Mouse (Mus musculus) layer of hippocampus, postnatal 25 days (tissue): ENCODE measurements at regions not wholly inside any gene's neighbourhood (a gene's known extent, or its start where the extent isn't known, plus 50 kb on each side); places are given as distances from the start of the nearest gene placed in this dataset.

Experiments
- DNase-seq, 2 experiments: peaks; one replicate each; pipeline ENCODE4 v3.0.0; 2022; ENCODE audit warnings: mixed read lengths in 2 of 2, low spot score in 1 of 2; ENCODE audit errors: extremely low spot score in 1 of 2

DNA sequence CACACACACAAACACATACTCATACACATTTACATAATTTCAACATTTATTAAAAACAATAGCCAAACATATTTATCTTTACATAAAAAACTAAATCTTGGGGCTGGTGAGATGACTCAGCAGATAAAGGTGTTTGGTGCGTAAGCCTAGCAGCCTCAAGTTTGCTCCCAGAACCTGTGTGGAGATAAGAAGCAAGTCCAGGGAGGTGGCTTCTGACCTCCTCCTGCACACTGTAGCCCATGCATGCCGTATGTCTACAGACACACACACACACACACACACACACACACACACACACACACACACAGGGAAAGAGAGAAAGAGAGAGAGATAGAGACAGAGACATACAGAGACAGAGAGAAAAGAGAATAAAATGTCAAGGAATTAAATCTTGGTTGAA lies 401.1 kb downstream of the Klf5 start:
- no peak for DNase-seq

DNA sequence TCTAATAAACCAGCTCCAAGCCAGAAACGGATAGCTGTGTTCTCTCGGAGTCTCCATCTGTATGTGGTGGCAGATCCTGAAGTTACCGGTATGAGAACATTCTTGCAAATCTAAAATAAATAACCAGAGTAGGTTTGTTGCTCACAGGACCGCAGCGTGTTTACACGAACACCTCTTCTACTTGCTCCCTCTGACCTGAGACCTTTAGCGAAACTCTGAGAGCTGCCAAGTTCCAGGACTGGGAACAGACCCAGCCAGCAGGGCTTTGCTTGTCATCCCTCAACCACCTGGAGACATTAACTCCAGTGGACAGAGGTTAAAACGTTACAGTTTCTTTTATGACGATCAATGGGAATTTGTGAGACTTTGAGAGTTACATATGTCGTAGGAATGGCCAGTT lies 407.5 kb downstream of the Klf5 start:
- DNase-seq: no peak

DNA sequence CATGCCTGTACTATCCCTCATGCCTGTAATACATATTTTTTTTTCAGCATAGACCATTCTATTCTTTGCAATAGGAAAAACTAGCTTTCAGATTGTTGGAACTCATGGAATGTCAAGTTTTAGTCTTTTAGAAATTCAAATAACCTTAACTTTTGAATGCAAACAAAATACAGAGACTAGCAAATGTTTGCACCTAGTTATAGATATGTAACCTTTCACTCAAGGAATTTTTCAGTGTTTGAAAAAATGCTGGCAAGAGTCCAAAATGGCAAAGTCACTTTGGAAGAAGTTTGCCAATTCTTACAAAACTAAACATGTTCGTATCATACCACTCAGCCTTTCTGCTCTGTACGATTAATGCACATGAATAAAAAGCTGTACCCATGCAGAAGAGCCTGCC lies 409.6 kb downstream of the Klf5 start:
- DNase-seq: no peak

DNA sequence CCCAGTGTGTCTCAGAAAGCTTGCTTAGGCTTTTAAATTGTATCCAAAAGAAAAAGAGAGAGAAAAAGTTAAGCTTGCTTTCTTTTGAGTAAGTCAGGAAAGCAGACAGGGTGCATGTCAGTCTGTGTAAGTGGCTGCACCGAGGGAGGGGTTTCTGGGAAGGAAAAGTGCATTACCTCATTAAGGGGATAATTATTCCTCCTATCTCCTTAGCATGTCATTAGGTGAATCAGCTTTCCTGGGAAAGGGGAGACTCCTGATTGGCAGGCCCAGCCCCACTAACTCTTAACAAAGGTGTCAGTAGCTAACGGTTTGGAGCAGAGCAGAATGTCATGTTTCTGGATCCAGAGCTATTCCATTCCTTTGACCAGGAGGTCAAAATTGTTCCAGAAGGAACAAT lies 411.3 kb downstream of the Klf5 start:
- no peak for DNase-seq

DNA sequence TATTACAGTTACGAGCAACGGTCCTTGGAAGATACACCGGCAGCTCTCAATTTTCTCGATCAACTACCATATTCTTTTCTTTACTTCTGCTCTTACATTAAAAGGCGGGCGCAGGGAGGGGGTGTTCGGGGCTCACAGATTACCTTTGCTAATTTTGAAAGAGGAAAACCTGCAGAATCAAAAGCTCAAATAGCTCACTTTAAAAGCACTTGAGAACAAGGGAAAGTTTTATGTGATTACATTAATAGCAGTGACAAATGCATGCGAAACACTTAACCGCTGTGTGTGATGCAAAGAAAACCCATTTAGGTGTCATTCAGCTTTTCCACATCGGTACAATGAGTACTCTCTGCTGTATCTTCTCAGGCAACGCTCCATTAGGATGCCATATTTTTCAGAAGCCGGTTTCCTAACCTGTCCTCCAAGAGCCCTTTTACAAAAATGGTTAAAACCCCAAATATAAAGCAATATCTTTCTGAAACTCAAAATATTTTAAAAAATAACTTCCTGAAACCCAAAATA lies 412.2 kb downstream of the Klf5 start:
- DNase-seq: no peak

DNA sequence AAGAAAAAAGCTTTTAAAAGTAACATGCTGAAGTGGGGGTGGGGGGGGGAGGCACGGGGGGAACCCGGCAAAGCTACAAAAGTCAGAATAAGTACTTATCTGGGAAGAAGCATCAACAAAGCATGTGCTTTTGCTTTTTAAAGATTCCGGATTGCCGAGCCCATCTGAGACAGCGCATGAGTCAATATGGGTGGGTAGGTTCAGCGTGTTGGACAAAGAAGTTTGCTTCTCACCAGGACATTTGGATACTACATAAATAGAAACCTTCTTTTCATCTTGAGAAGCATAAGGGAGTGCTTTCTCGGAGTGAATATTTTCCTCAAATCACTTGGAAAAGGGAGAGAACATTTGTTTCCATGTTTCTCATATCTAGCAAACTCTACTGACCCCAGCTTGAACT lies 414.1 kb downstream of the Klf5 start:
- no peak for DNase-seq

DNA sequence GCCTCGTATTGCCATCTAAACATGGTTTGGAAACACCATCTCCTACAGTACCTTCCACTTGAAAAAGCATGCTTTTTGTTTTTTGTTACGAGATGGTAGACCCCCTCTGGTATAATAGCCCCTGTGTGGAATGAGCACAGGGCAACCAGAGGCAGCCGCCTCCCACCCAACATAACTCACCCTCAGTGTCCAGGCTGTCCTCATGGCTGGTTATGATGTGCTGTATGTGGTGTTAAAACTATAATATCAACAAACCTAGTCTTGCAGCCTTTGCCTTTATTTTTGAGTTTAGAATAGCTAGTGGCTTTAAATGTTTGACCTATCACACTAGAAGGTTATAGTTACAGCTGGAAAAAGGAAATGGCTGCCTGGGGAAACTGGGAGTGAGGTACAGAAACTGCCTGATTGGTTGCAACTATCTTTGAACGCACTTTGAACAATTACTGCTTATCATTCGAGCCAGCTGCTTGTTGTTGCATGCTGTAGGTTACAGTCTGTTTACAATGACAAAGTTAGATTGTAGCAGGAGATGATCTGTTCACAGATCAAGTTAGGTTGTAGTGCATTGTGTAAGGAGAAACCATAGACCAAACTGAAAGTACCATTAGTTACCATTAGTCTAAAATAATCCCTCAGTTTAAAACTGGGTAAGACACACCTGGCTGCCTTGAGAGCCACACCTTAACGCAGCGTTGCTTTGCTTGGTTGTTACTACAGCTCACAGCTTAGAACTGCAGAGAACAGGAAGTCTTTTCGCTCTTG lies 414.8 kb downstream of the Klf5 start:
- DNase-seq: no peak

DNA sequence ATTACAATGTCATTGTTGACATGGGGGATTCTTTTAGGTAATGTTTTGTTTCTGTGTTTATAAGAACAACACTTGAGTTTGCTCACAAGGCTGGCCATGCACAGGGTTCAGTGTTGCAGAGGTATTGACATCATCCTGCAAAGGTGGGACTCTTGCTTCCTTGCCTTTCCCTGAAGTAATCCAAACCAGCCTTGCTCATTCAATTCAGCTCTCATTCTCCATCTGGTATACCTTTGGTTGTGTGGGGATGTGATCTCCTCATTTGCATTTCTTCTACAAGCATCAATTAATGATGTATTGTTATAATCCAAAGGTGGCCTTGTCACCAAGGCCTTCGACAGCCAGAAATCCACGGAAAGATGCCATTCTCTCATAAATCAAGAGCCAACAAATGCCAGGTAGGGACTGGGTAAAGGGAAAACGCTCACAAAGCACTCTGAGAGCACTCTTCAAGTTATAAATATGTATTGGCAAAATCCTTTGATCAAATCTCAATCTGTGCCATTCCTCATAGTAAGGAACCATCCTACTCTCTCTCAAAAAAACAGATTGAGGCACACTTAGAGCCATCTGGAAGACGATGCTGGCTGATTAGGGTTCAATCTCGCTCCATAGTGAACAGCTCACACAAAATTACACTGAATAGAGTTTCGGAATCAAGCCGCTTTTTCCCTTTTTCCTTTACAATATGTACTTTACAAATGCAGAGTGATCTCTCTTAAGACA lies 435.1 kb downstream of the Klf5 start:
- DNase-seq: no peak

DNA sequence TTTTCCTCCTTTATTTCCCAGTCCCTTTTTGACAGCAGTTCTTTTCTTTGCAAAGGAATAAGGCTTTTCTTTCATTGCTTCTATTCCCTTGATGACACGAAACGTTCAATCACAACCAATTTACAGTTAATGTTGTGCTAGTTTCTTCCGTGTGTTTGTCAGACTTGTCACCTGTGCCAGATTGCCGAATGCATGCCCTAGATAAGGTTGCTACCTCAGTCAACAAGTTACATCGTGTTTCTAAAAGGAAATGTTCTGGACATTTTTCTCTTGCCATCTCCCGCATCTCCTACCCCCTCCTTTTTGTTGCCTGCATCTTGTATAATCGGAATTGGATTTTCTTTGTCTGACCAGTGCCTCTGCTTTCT lies 435.7 kb downstream of the Klf5 start:
- DNase-seq: no peak

DNA sequence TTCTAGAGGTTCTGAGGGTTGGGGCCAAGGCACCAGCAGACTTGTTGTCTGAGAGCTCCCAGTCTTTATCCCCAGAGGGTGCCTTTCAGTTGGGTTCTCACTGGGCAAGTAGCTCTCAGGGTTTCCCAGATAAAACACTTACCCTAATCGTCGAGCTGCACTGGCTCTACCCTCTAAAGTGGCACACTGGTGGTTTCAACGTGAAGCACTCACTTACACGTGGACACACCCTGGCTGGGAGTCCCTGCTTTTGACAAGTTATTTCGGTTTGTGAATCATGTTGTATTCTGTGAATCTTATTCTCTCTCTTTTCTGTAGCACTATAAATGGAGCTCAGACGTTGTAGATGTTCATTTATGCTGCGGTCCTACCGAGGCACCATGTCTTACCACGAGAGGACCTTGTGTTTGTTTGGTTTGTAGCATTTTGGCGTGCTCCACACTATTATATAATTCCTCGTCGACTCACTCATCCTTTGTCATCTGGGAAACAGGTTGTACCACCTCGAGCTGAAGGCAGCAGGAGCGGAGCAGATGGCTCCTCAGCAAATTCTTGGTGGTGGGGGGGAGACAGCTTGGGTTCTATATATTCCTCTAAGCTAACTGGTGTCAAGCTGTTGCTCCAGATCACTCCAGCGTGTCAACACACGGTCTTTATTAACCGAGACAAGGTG lies 445.3 kb downstream of the Klf5 start:
- DNase-seq: no peak

DNA sequence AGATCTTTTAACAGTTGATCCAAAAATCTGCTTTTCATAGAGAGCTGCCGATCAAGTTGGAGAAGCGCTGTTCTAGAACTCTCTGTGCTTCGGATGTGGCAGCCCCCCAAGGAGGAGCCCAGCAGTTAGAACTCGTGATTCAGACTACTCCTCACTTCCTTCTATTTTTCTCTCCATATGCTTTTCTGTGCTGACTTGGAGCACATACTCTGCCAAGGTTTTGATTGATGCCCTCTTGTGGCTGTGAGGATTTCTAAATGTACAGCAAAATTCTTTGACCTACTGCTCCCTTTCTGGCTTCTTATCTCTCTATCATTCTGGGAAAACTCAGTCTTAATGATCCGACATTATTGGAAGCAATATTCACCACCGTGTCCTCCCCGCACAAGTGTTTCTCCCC lies 446.7 kb downstream of the Klf5 start:
- DNase-seq: no peak

DNA sequence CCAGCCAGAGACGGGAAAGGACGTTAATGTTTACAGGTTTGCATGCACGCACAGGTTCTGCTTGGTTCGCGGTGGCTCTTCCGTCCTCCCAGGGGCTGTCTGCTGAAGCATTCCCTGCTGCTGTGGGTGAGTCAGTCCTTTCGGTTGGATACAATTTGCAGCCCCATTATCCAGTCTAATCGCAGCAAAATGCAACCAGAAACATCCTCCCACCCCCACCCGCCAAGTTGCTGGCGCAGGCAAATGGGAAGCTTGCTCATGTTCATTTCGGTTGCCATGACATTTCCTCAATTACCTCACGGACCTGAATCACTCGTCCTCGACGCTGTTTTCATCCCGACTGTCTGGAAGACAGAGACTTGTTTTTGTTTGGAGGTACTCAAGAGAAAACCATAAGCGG lies 449.7 kb downstream of the Klf5 start:
- DNase-seq: no peak

DNA sequence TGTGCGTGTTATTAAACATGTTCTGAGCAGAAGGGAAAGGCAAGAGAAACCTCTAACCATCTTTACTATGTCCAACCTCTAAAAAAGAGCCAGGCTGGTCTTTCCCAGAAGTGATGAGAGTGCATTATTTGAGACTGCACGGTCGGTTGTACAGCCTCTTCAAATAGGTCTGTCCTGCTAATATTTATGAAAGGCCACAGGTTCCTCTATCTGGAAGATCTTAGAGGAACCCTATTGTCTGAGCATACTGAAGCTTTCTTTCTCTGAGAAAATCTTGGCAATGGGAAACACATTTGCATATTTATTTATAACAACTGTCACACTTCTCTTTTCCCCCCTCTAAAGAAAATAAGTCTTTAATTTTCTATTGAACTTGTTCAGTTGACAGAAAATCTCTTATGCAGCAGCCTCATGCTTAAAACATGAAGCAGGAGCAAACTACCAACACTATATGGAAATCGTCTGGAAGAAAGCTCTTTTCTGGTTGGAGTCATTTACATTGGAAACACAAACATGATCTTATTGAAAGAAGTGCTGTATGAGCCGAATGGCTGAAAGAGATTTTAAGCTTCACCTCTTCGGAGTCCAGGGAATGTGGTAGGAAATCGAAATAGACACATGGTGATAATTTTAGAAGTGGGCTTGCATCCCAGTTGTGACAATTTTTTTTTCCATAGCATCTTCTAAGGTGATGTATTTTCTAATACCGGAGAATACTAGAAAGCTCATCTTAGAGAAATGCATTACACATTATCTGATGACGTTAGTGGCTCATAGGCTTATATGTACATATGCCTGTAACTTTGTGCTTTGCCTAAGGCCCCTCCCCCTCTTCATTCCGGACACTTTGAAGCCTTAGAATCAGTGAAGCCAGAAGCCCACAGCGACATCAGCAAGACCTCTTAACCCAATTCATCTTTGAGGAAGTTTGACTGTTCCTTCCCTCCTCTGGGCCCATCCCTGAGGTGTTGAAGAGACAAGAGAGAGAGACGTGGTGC lies 451.1 kb downstream of the Klf5 start:
- DNase-seq: no peak

DNA sequence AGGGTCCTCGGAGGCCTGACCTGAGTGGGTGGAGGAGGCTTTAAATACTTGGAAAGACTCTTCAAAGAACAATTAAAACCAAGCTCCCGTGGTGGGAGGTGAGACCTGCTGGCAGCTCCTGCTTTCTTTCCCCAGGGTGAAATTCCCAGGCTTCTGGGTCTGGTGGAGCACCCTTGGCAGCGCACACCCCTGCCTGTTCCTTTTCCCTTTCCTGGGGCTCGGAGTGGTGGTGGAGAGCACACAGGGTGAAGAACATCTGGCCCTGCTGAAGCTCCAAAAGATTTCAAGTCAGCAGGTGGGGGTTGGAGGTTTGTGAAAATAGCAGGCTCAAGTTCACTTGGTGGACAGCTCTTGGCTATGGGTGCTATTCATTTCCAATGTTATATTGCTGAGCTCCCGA lies 459.6 kb downstream of the Klf5 start:
- DNase-seq: no peak

DNA sequence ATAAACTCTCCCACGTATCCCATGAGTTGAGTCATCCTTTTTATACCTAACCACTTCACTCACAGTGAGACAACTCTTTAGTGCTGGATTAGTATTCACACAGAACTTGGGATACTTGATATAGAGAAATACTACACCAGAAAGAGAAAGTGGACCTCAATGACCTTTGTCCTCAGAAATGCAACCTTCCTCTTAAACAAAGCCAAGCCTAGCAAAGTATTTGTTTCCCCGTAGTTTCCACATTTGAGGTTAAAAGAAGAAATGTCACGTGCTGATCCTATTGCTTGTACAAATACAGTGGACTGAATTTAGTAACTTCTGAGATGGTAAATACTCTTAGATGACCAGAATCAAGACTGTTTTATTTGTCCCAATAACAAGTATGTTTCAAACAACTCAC lies 464.8 kb downstream of the Klf5 start:
- no peak for DNase-seq

DNA sequence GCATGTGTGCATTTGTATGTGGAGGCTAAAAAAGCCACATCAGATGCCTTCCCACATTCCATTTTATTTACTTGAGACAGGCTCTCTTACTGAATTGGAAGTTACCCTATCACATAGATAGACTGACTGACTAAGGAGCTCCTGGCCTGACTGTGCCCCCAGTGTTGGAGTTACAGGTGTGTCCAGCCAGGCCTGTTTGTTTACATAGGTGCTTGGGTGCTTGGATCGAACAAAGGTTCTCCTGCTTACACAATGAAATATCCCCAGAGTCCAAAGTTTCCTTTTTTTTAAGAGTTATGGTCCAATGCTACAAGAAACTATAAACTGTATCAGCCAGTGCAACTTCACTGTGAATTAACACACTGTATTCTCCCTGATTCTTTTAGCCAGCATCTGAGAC lies 472.5 kb downstream of the Klf5 start:
- no peak for DNase-seq

DNA sequence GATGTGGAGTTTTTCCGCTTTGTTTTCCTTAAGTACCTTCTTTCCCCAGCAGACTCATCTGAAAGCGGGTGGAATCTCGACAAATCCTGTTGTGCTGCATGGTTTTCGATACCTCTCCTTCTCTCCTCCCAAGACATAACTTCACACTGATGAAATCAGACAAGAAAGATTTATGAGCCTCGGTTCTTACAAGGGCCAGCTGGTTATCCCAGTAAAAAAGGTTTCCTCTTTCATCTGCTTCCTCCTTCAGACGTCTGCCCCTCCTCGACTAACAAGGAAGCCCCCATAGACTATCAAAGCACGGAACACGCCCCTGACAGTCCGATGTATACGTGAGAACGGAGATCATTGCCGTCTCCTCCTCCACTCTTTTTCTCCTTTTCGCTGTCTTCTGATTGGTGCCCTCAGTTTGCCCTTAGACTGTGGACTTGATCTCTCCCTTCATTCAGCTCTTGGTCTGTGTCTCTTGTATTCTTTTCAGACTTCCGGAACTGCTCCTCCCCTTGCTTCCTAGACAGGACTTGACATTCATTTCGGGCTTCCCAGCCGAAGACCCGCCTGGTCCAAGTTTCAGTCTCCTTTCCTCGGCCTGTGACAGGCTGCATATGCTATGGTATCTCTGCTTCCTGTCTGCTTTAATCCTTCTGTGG lies 474.4 kb downstream of the Klf5 start:
- no peak for DNase-seq

DNA sequence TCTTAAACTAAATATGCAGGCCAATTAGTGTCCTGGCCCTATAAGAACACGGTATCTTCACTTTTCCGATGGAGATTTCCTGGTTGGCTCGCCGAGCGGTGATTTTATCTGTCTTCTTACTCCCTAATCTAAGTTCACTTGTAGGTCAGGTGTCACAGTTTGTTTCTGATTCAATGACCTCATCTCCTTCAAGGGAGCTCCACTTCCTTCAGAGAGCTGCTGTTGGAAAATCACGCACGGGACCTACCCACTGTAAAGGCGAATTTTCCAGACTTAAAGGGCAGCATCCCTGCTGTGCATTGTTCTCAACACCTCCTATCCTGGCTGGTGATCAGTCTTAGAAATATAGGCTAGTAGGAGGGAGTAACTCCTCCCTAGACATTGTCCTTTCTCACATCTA lies 480.0 kb downstream of the Klf5 start:
- DNase-seq: no peak

DNA sequence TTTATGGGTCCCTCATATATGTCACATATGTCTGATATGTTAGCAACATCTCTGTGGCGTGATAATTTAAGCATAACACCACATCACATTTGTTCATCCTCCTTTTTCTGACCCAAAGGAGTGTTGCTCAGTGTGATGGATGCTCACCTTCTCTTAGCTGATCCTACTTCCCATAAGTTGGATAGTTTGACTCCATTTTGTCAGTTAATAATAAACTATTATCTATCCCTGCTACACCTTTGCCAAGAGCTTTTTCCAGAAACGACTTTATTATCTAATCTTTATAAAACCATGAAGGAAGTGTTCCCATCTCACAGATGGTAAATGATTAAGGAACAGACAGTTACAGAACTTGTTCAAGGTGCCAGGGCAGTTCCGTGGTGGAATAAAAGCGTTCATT lies 480.5 kb downstream of the Klf5 start:
- DNase-seq: no peak

DNA sequence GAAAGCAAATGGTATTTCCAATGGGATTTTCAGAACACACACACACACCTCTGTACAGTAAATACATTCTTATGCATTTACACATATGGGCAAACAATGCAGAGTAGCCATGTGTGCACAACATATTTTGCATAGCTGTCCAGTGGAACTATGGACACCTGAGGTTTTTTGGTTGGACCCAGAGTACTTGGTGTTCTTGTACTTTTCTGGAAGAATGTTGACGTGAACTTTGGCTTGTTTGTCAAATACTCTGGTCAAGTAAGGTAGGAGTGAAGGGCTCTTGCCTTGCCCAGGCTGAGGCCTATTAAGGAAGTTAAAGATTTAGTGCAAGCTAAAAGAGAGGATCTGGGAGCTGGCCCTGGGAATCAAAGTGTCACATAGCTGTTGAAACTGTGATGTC lies 485.2 kb downstream of the Klf5 start:
- DNase-seq: no peak
